Mouse (Mus musculus): ENCODE results near the gene Slc41a3. TPM values are rescaled to one million over a fixed set of nuclear protein-coding genes. Genes with fewer than 3 reads are reported as not detected.
A peak's percentile ranks its signal among the peaks of the same experiment; 100 is the strongest.

The Slc41a3 gene
- polyA plus RNA-seq, 1 experiment from 2014 or later, result 5.6 TPM

DNA sequence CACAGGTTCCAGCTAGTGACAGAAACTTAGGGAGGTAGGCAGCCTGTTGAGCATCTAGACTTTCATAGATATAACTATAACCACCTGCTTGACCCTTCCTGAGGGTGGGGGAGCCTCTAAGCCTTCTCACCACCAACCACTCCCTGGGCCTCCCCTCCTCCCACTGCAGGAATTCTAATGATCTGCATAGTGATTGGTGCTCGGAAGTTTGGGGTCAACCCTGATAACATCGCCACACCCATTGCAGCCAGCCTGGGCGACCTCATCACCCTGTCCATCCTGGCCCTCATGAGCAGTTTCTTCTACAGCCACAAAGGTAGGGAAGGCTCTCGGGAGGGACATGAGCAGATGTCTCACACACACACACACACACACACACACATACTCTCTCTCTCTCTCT is 30.6 kb downstream of the Slc41a3 start:
- no peak for TF ChIP-seq CTCF (IDR thresholded peaks at IDR 0.05; ENCODE audit: low read depth)
- WGBS, result 49% methylated on average over 4 of the region's 4 CpGs
- H3K4me2 ChIP-seq (ENCODE audit: low read length), result no peak overlapping the region

DNA sequence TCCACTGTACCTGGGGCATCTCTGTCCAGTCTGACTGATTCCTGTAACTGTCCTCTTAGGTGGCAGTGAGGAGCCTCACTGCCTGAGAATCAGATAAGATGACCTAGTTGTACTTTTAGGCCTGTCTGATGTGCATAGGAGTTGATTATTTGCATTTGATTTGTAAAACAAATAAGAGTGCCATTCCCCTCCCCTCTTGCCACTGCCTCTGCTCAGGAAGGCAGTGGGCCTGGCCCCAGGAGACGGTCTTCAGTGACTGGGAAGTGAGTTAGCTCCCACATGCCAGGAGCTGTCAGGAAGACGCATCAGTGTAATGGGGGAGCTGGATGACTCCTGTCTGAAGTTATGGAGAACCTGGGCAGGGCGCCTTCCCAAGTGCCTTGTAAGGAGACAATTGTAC is 31.1 kb downstream of the Slc41a3 start:
- H3K27ac ChIP-seq, result no peak overlapping the region
- H3K9ac ChIP-seq (ENCODE audit: low read depth, low read length), result no peak overlapping the region
- no peak overlapping the region for H3K4me2 ChIP-seq (ENCODE audit: low read length)
- no peak overlapping the region for H3K4me3 ChIP-seq (replicated peaks; ENCODE audit: low read depth, low read length)
- ATAC-seq (replicated peaks; ENCODE audit: low FRiP score, low read depth) (no peak), DNase-seq (ENCODE audit: low spot score) (no peak)
- WGBS, result 64% methylated on average over 3 of the region's 3 CpGs
- no peaks in the 10 kb centered on the region for H3K27me3 ChIP-seq (ENCODE audit: insufficient read depth, low read length)
- no peaks in the 10 kb centered on the region for H3K4me1 ChIP-seq (replicated peaks; ENCODE audit: insufficient read depth, low read length)
- TF ChIP-seq CTCF (IDR thresholded peaks at IDR 0.05; ENCODE audit: low read depth), result no peak
- no peaks in the 10 kb centered on the region for H3K36me3 ChIP-seq (ENCODE audit: insufficient read depth, low read length)
- no peaks in the 10 kb centered on the region for H3K9me3 ChIP-seq (replicated peaks; ENCODE audit: low read length)

More for the DNA sequence above, 30.6 kb downstream of the Slc41a3 start:
- H3K27ac ChIP-seq, result no peak overlapping the region
- H3K4me1 ChIP-seq (replicated peaks; ENCODE audit: insufficient read depth, low read length), result no peaks in the 10 kb centered on the region
- H3K27me3 ChIP-seq (ENCODE audit: insufficient read depth, low read length), result no peaks in the 10 kb centered on the region
- no peak overlapping the region for H3K4me3 ChIP-seq (replicated peaks; ENCODE audit: low read depth, low read length)
- DNase-seq (ENCODE audit: low spot score) (no peak), ATAC-seq (replicated peaks; ENCODE audit: low FRiP score, low read depth) (no peak)
- no peaks in the 10 kb centered on the region for H3K9me3 ChIP-seq (replicated peaks; ENCODE audit: low read length)
- no peaks in the 10 kb centered on the region for H3K36me3 ChIP-seq (ENCODE audit: insufficient read depth, low read length)
- no peak overlapping the region for H3K9ac ChIP-seq (ENCODE audit: low read depth, low read length)

DNA sequence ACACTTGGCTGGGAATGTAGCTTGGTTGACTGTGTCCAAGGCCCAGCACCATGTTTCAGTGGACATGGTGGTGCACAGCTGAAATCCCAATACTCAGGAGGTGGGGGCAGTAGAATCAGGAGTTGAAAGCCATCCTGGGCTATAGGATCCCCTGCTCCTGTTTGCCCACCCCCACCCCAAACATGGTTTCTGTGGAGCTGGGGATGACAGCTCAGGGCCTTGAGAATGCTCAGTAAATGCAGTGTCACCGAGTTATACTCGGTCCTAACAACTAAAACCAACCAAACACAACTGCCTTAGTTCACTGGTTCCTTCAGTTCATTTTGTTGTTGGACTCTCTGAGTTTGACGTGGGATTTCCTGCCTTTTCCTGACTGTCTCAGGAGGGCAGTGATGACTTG is 38.5 kb downstream of the Slc41a3 start:
- 87% methylated on average over 3 of the region's 3 CpGs for WGBS
- no peak overlapping the region for H3K4me3 ChIP-seq (replicated peaks; ENCODE audit: low read depth, low read length)
- no peak overlapping the region for H3K27ac ChIP-seq
- H3K36me3 ChIP-seq (ENCODE audit: insufficient read depth, low read length), result no peaks in the 10 kb centered on the region
- H3K4me2 ChIP-seq (ENCODE audit: low read length), result no peak overlapping the region
- ATAC-seq (replicated peaks; ENCODE audit: low FRiP score, low read depth) (no peak), DNase-seq (ENCODE audit: low spot score) (no peak)
- no peak for TF ChIP-seq CTCF (IDR thresholded peaks at IDR 0.05; ENCODE audit: low read depth)
- no peaks in the 10 kb centered on the region for H3K4me1 ChIP-seq (replicated peaks; ENCODE audit: insufficient read depth, low read length)
- H3K9me3 ChIP-seq (replicated peaks; ENCODE audit: low read length), result no peaks in the 10 kb centered on the region
- no peak overlapping the region for H3K9ac ChIP-seq (ENCODE audit: low read depth, low read length)
- no peaks in the 10 kb centered on the region for H3K27me3 ChIP-seq (ENCODE audit: insufficient read depth, low read length)

DNA sequence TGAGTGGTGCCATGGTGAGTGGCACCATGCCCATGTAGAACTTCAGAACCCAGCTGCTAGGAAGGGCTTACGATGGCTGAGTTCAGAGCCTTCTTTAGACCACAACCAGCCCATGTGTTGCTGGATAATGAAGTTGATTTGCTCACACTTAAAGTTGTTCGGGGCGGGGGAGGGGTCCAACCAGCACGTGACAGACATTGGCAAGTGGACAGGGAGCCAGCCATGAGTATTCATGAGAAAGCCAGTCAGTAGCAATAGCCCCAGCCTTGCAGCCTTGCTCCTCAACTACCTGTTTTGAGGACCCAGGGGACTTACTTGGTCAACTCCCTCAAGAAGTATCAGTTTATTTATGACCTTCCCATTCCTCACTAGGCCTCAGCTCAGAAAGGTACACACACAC is 40.4 kb downstream of the Slc41a3 start:
- Histone ChIP-seq H3K4me3 (replicated peaks; ENCODE audit: low read depth, low read length) (no peak overlapping the region), H3K27me3 (ENCODE audit: insufficient read depth, low read length) (no peaks in the 10 kb centered on the region), H3K36me3 (ENCODE audit: insufficient read depth, low read length) (no peaks in the 10 kb centered on the region), H3K9ac (ENCODE audit: low read depth, low read length) (no peak overlapping the region), H3K9me3 (replicated peaks; ENCODE audit: low read length) (no peaks in the 10 kb centered on the region), H3K27ac (no peak overlapping the region), H3K4me2 (ENCODE audit: low read length) (no peak overlapping the region), H3K4me1 (replicated peaks; ENCODE audit: insufficient read depth, low read length) (no peaks in the 10 kb centered on the region)
- no peak; the same call in 1 of the 2 replicates for ATAC-seq (replicated peaks; ENCODE audit: low FRiP score, low read depth)
- TF ChIP-seq CTCF (IDR thresholded peaks at IDR 0.05; ENCODE audit: low read depth), result no peak
- no peak for DNase-seq (ENCODE audit: low spot score)
- 66% methylated on average over 4 of the region's 4 CpGs for WGBS

DNA sequence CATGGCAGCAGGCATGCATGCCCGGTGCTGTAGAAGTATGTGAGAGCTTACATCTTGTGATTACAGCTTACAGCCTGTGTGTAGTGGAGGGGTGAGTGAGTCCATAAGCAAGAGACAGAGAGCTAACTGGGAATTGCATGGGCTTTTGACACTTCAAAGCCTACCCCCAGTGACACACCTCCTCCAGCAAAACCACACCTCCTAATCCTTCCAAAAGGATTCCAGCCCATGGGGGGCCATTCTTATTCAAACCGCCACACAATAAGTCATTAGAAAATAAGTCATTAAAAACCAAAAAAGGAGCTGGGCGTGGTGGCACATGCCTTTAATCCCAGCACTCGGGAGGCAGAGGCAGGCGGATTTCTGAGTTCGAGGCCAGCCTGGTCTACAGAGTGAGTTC is 43.9 kb downstream of the Slc41a3 start:
- Histone ChIP-seq H3K4me1 (replicated peaks; ENCODE audit: insufficient read depth, low read length) (no peaks in the 10 kb centered on the region), H3K4me3 (replicated peaks; ENCODE audit: low read depth, low read length) (no peak overlapping the region), H3K4me2 (ENCODE audit: low read length) (no peak overlapping the region), H3K27me3 (ENCODE audit: insufficient read depth, low read length) (no peaks in the 10 kb centered on the region), H3K36me3 (ENCODE audit: insufficient read depth, low read length) (no peaks in the 10 kb centered on the region), H3K9ac (ENCODE audit: low read depth, low read length) (no peak overlapping the region), H3K27ac (no peak overlapping the region), H3K9me3 (replicated peaks; ENCODE audit: low read length) (no peaks in the 10 kb centered on the region)
- WGBS, result 92% methylated on average over 6 of the region's 6 CpGs
- no peak for ATAC-seq (replicated peaks; ENCODE audit: low FRiP score, low read depth)
- no peak for TF ChIP-seq CTCF (IDR thresholded peaks at IDR 0.05; ENCODE audit: low read depth)
- DNase-seq (ENCODE audit: low spot score), result no peak

DNA sequence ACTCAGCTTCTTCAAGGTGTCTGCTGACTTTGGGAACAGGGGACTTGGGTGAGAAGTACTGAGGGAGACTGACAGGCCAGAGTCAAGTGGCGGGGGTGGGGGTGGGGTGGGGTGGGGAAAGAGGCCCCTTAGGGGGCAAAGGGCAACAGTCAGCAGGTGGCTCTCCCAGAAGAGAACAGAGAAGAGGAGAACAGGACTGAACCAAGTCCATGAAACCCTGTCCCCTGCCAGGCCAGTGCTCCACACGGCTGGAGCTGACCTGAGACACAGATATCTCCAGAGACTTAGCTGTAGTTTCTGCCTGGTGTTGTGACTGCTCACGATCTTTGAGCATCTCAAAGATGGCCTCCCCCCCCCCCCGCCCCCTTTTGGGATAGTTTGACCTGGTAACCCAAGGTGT is 44.8 kb downstream of the Slc41a3 start:
- no peaks in the 10 kb centered on the region for H3K9me3 ChIP-seq (replicated peaks; ENCODE audit: low read length)
- no peak for TF ChIP-seq CTCF (IDR thresholded peaks at IDR 0.05; ENCODE audit: low read depth)
- 59% methylated on average over 4 of the region's 4 CpGs for WGBS

DNA sequence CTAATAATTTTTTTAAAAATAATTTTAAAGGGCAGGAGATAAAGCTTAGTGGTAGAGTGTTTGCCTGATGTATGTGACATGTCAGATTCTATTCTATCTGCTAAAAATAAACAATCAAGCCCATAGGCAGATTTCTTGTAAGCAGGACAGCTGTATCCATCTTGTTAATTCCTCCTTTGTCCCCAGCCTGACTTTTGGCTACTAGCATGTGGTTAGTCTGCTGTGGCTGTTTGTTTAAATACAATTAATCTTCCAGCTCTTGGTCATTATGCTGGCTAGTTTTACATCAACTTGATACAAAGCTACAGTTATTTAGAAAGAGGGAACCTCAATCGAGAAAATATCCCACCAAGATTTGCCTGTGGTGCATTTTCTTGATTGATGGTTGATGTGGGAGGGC is 46.1 kb downstream of the Slc41a3 start:
- no peak overlapping the region for H3K4me2 ChIP-seq (ENCODE audit: low read length)
- no peak overlapping the region for H3K4me3 ChIP-seq (replicated peaks; ENCODE audit: low read depth, low read length)
- H3K9me3 ChIP-seq (replicated peaks; ENCODE audit: low read length), result no peaks in the 10 kb centered on the region
- H3K9ac ChIP-seq (ENCODE audit: low read depth, low read length), result no peak overlapping the region
- ATAC-seq (replicated peaks; ENCODE audit: low FRiP score, low read depth), result no peak
- H3K4me1 ChIP-seq (replicated peaks; ENCODE audit: insufficient read depth, low read length), result no peaks in the 10 kb centered on the region
- DNase-seq (ENCODE audit: low spot score), result peak; percentile 58
- H3K27me3 ChIP-seq (ENCODE audit: insufficient read depth, low read length), result no peaks in the 10 kb centered on the region
- TF ChIP-seq CTCF (IDR thresholded peaks at IDR 0.05; ENCODE audit: low read depth), result no peak
- no peaks in the 10 kb centered on the region for H3K36me3 ChIP-seq (ENCODE audit: insufficient read depth, low read length)
- WGBS, result 35% methylated on average over 1 of the region's 1 CpGs
- H3K27ac ChIP-seq, result no peak overlapping the region

More for the DNA sequence above, 44.8 kb downstream of the Slc41a3 start:
- Histone ChIP-seq H3K9ac (ENCODE audit: low read depth, low read length) (no peak overlapping the region), H3K36me3 (ENCODE audit: insufficient read depth, low read length) (no peaks in the 10 kb centered on the region), H3K27ac (no peak overlapping the region), H3K4me3 (replicated peaks; ENCODE audit: low read depth, low read length) (no peak overlapping the region), H3K27me3 (ENCODE audit: insufficient read depth, low read length) (no peaks in the 10 kb centered on the region), H3K4me1 (replicated peaks; ENCODE audit: insufficient read depth, low read length) (no peaks in the 10 kb centered on the region), H3K4me2 (ENCODE audit: low read length) (no peak overlapping the region)
- ATAC-seq (replicated peaks; ENCODE audit: low FRiP score, low read depth), result no peak
- DNase-seq (ENCODE audit: low spot score), result no peak
